Mouse (Mus musculus) ES-E14 (cell line): ENCODE measurements at regions not wholly inside any gene's neighbourhood (a gene's known extent, or its start where the extent isn't known, plus 50 kb on each side); places are given as distances from the start of the nearest gene placed in this dataset.

Experiments used
- HCFC1 ChIP-seq: IDR thresholded peaks from 2 replicates; pipeline ENCODE4 v1.6.1; 2012; ENCODE audit warnings: low read length, inconsistent platforms, borderline replicate concordance; ENCODE audit not compliant: insufficient read depth
- MAFK ChIP-seq: IDR thresholded peaks from 2 replicates; pipeline ENCODE4 v1.6.1; 2014; ENCODE audit warnings: mild to moderate bottlenecking, low read depth, low read length, inconsistent platforms; ENCODE audit not compliant: insufficient read depth
- ZC3H11A ChIP-seq: IDR thresholded peaks from 2 replicates; pipeline ENCODE4 v1.6.1; 2012; ENCODE audit warnings: low read depth, mild to moderate bottlenecking, inconsistent platforms, low read length, borderline replicate concordance
- ZNF384 ChIP-seq: IDR thresholded peaks from 2 replicates; pipeline ENCODE4 v1.6.1; 2012; ENCODE audit warnings: low read depth, low read length, inconsistent platforms

DNA sequence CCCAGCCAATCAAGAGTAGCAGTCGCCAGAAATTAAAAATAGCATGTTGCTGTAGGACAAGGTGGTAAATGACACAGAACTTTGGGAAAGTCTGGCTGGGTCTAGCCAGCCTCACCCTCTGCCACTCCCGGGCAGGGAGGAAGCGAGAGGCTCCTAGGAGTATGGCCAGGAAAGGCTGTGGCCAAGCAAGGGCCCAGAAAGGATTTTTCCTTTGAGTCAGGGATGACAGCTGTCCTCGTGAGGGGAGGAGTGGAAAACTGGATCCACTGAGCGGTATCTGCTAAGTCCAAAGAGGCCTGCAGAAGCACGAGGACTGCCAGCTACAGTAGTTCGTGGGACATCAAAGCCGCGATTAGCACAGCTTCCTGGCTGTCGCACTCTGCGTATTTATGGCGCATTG, 87.2 kb upstream of the Pabpc6 start:
- TF ChIP-seq ZNF384: no peak
- TF ChIP-seq HCFC1: no peak
- no peak for TF ChIP-seq ZC3H11A
- TF ChIP-seq MAFK: no peak
